Mouse (Mus musculus) embryonic facial prominence, embryonic 13.5 days (tissue): ENCODE measurements around the gene Cdk15. TPM values are rescaled to one million over a fixed set of nuclear protein-coding genes. Genes with fewer than 3 reads are reported as not detected.

ENCODE experiments used
- ATAC-seq: fragments of 200-750 bp; cut with Nextera tagmentation; 2 replicates; pipeline ENCODE4 v1.8.0; 2017; ENCODE audit warnings: low read depth; ENCODE audit not compliant: insufficient number of reproducible peaks, insufficient read depth, low FRiP score, low TSS enrichment
- H3K27ac ChIP-seq: fragments of 300-500 bp; sonication (generic); 2 replicates; pipeline ENCODE4 v1.5.1; 2015; ENCODE audit warnings: moderate library complexity, mild to moderate bottlenecking, inconsistent platforms
- H3K27me3 ChIP-seq: fragments of 300-500 bp; sonication (generic); 2 replicates; pipeline ENCODE4 v1.6.1; 2015; ENCODE audit warnings: mild to moderate bottlenecking, inconsistent platforms
- H3K36me3 ChIP-seq: fragments of 300-500 bp; sonication (generic); 2 replicates; pipeline ENCODE4 v1.6.1; 2015; ENCODE audit warnings: mild to moderate bottlenecking, inconsistent platforms
- H3K4me1 ChIP-seq: fragments of 300-500 bp; sonication (generic); 2 replicates; pipeline ENCODE4 v1.6.1; 2015; ENCODE audit warnings: inconsistent platforms
- H3K4me2 ChIP-seq: fragments of 300-500 bp; sonication (generic); 2 replicates; pipeline ENCODE4 v1.6.1; 2015; ENCODE audit warnings: moderate library complexity, mild to moderate bottlenecking, inconsistent platforms
- H3K4me3 ChIP-seq: fragments of 300-500 bp; sonication (generic); 2 replicates; pipeline ENCODE4 v1.5.1; 2015; ENCODE audit warnings: mild to moderate bottlenecking, inconsistent platforms
- H3K9ac ChIP-seq: fragments of 300-500 bp; sonication (generic); 2 replicates; pipeline ENCODE4 v1.6.1; 2015; ENCODE audit warnings: mild to moderate bottlenecking, inconsistent platforms
- H3K9me3 ChIP-seq: fragments of 300-500 bp; sonication (generic); 2 replicates; pipeline ENCODE4 v1.6.1; 2016; ENCODE audit warnings: inconsistent platforms
- WGBS: fragments of 180-500 bp; shearing (Covaris S2); methylation state at CpG from one replicate; pipeline ENCODE4 v1.1.7; 2015; ENCODE audit warnings: mixed read lengths; 5-methylcytosine and 5-hydroxymethylcytosine counted together
- polyA plus RNA-seq: library from polyadenylated mRNA; unstranded; fragments of >200 nt; fragmentation: Nextera tagmentation; extraction: Ambion mirVana; gene quantifications from 2 replicates; pipeline ENCODE4 v1.2.1, GENCODE M21; 2015

Cdk15 gene
- polyA plus RNA-seq, 1 experiment from 2014 or later, result 1.1 TPM

- no peak for ATAC-seq
- no peak overlapping the region for H3K9ac ChIP-seq
- no peaks in the 10 kb centered on the region for H3K9me3 ChIP-seq
- H3K4me1 ChIP-seq, result no peaks in the 10 kb centered on the region
- no peak overlapping the region for H3K4me2 ChIP-seq
- WGBS, result 89% methylated on average over 3 of the region's 3 CpGs
- no peak overlapping the region for H3K27ac ChIP-seq
- H3K36me3 ChIP-seq, result no peaks in the 10 kb centered on the region
- peaks cover 2% of the 10 kb centered on the region; the same call in 1 of the 2 replicates for H3K27me3 ChIP-seq
- no peak overlapping the region for H3K4me3 ChIP-seq
Measured at GRCm38 (mm10) chr1:59382516-59382915, 125.8 kb downstream of the Cdk15 start.

- WGBS, result 69% methylated on average over 6 of the region's 6 CpGs
- no peak for ATAC-seq
Measured at GRCm38 (mm10) chr1:59383049-59383610, 126.4 kb downstream of the Cdk15 start.

GRCm38 (mm10) chr1:59384400-59384799, 127.7 kb downstream of the Cdk15 start:
- H3K4me2 ChIP-seq, result no peak overlapping the region
- H3K9me3 ChIP-seq, result no peaks in the 10 kb centered on the region
- no peaks in the 10 kb centered on the region for H3K36me3 ChIP-seq
- no peaks in the 10 kb centered on the region for H3K4me1 ChIP-seq
- ATAC-seq, result no peak
- H3K27me3 ChIP-seq, result peaks cover 2% of the 10 kb centered on the region; the same call in 1 of the 2 replicates
- 80% methylated on average over 3 of the region's 3 CpGs for WGBS
- H3K4me3 ChIP-seq, result no peak overlapping the region
- no peak overlapping the region for H3K9ac ChIP-seq
- H3K27ac ChIP-seq, result no peak overlapping the region

More at GRCm38 (mm10) chr1:59383049-59383610, 126.4 kb downstream of the Cdk15 start:
- H3K9ac ChIP-seq, result no peak overlapping the region
- H3K9me3 ChIP-seq, result no peaks in the 10 kb centered on the region
- no peaks in the 10 kb centered on the region for H3K4me1 ChIP-seq
- no peak overlapping the region for H3K4me2 ChIP-seq
- no peak overlapping the region for H3K27ac ChIP-seq
- H3K4me3 ChIP-seq, result no peak overlapping the region
- H3K36me3 ChIP-seq, result no peaks in the 10 kb centered on the region
- H3K27me3 ChIP-seq, result peaks cover 2% of the 10 kb centered on the region; the same call in 1 of the 2 replicates

GRCm38 (mm10) chr1:59385641-59386040, 128.9 kb downstream of the Cdk15 start:
- Histone ChIP-seq H3K9ac (no peak overlapping the region), H3K4me1 (no peaks in the 10 kb centered on the region), H3K27me3 (peaks cover 2% of the 10 kb centered on the region; the same call in 1 of the 2 replicates), H3K27ac (no peak overlapping the region), H3K4me2 (no peak overlapping the region), H3K9me3 (no peaks in the 10 kb centered on the region), H3K36me3 (no peaks in the 10 kb centered on the region), H3K4me3 (no peak overlapping the region)
- 67% methylated on average over 6 of the region's 6 CpGs for WGBS
- no peak for ATAC-seq

- no peak overlapping the region for H3K9ac ChIP-seq
- no peak for ATAC-seq
- H3K4me2 ChIP-seq, result no peak overlapping the region
- H3K27ac ChIP-seq, result no peak overlapping the region
- no peaks in the 10 kb centered on the region; the same call in 1 of the 2 replicates for H3K27me3 ChIP-seq
- no peaks in the 10 kb centered on the region for H3K36me3 ChIP-seq
- no peaks in the 10 kb centered on the region for H3K9me3 ChIP-seq
- no peak overlapping the region for H3K4me3 ChIP-seq
- H3K4me1 ChIP-seq, result no peaks in the 10 kb centered on the region
- WGBS, result 44% methylated on average over 3 of the region's 3 CpGs
Measured at GRCm38 (mm10) chr1:59387542-59388314, 131.0 kb downstream of the Cdk15 start.

- no peak overlapping the region for H3K9ac ChIP-seq
- no peak overlapping the region for H3K4me2 ChIP-seq
- no peaks in the 10 kb centered on the region for H3K36me3 ChIP-seq
- no peaks in the 10 kb centered on the region for H3K27me3 ChIP-seq
- no peaks in the 10 kb centered on the region for H3K9me3 ChIP-seq
- H3K4me1 ChIP-seq, result no peaks in the 10 kb centered on the region
- WGBS, result 89% methylated on average over 6 of the region's 6 CpGs
- no peak overlapping the region for H3K4me3 ChIP-seq
- H3K27ac ChIP-seq, result no peak overlapping the region
- no peak for ATAC-seq
Measured at GRCm38 (mm10) chr1:59389181-59389580, 132.5 kb downstream of the Cdk15 start.

GRCm38 (mm10) chr1:59391736-59392135, 135.0 kb downstream of the Cdk15 start:
- H3K27me3 ChIP-seq, result no peaks in the 10 kb centered on the region
- no peak overlapping the region for H3K4me3 ChIP-seq
- no peak overlapping the region for H3K27ac ChIP-seq
- H3K4me1 ChIP-seq, result peaks cover 13% of the 10 kb centered on the region
- H3K9ac ChIP-seq, result no peak overlapping the region
- H3K4me2 ChIP-seq, result no peak overlapping the region
- 57% methylated on average over 3 of the region's 3 CpGs for WGBS
- H3K9me3 ChIP-seq, result no peaks in the 10 kb centered on the region
- H3K36me3 ChIP-seq, result no peaks in the 10 kb centered on the region
- ATAC-seq, result no peak

GRCm38 (mm10) chr1:59394072-59394471, 137.4 kb downstream of the Cdk15 start:
- H3K36me3 ChIP-seq, result no peaks in the 10 kb centered on the region
- H3K4me2 ChIP-seq, result no peak overlapping the region
- WGBS, result 80% methylated on average over 4 of the region's 4 CpGs
- no peaks in the 10 kb centered on the region for H3K9me3 ChIP-seq
- H3K4me3 ChIP-seq, result no peak overlapping the region
- no peaks in the 10 kb centered on the region for H3K27me3 ChIP-seq
- peaks cover 16% of the 10 kb centered on the region for H3K4me1 ChIP-seq
- no peak overlapping the region for H3K27ac ChIP-seq
- no peak for ATAC-seq
- no peak overlapping the region for H3K9ac ChIP-seq

- Histone ChIP-seq H3K4me2 (no peak overlapping the region), H3K36me3 (no peaks in the 10 kb centered on the region), H3K9ac (0 out of 2 replicates have a peak overlapping the region, but pooled peaks have one; percentile 2), H3K4me1 (peaks cover 19% of the 10 kb centered on the region), H3K4me3 (no peak overlapping the region), H3K27ac (no peak overlapping the region), H3K9me3 (no peaks in the 10 kb centered on the region), H3K27me3 (no peaks in the 10 kb centered on the region)
- whole genome bisulfite sequencing, result 18% methylated on average over 6 of the region's 6 CpGs
- no peak for ATAC-seq
Measured at GRCm38 (mm10) chr1:59394616-59395015, 137.9 kb downstream of the Cdk15 start.

GRCm38 (mm10) chr1:59395992-59396391, 139.3 kb downstream of the Cdk15 start:
- 46% methylated on average over 2 of the region's 2 CpGs for WGBS
- peaks cover 21% of the 10 kb centered on the region for H3K4me1 ChIP-seq

GRCm38 (mm10) chr1:59399554-59400325, 143.0 kb downstream of the Cdk15 start:
- no peaks in the 10 kb centered on the region for H3K9me3 ChIP-seq
- H3K4me3 ChIP-seq, result no peak overlapping the region
- WGBS, result 40% methylated on average over 2 of the region's 2 CpGs
- H3K27me3 ChIP-seq, result no peaks in the 10 kb centered on the region
- H3K27ac ChIP-seq, result no peak overlapping the region
- ATAC-seq, result no peak
- no peak overlapping the region for H3K4me2 ChIP-seq
- H3K9ac ChIP-seq, result no peak overlapping the region
- H3K36me3 ChIP-seq, result no peaks in the 10 kb centered on the region
- H3K4me1 ChIP-seq, result peaks cover 19% of the 10 kb centered on the region

More at GRCm38 (mm10) chr1:59395992-59396391, 139.3 kb downstream of the Cdk15 start:
- no peaks in the 10 kb centered on the region for H3K36me3 ChIP-seq
- H3K27me3 ChIP-seq, result no peaks in the 10 kb centered on the region
- no peaks in the 10 kb centered on the region for H3K9me3 ChIP-seq
- ATAC-seq, result no peak
- no peak overlapping the region for H3K9ac ChIP-seq
- H3K4me2 ChIP-seq, result no peak overlapping the region
- no peak overlapping the region for H3K27ac ChIP-seq
- no peak overlapping the region for H3K4me3 ChIP-seq
